ENCODE assay signal across 16 mouse cellular contexts in the genomic region with DNA sequence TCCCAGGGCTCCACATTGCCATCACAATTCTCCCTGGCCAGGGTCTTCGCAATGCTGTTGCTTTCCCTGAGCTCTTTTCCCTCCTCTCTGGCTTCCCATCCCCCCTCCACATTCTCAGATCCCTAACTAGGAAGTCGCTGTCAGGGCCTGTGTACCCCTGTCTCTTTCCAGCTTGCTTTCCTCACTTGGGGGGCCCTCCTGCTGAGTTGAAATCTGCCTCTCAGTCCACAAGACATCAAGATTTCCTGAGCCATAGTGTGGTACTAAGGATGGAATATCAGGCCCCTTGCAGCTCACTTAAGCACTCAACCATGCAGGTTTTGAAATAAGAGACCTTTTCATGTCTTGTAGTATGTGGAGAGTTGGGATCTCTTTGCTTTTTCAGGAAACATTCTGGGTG.
"Had no signal": no experiment of that assay in that cellular context is flagged by ENCODE, and none has a peak within 500 bp of the region (broad histone marks: within the 10 kb centered on the region; RNA-seq: fewer than 3 reads in every experiment).

No protein-coding gene starts in this region.

- H3K27me3 ChIP-seq: lung, embryonic 15.5 days; megakaryocyte, embryonic 14.5 days; midbrain, embryonic 13.5 days; midbrain, embryonic 15.5 days; neural tube, embryonic 12.5 days; stomach, embryonic 15.5 days had no signal

- H3K27ac ChIP-seq: lung, embryonic 15.5 days; macrophage; midbrain, embryonic 13.5 days; midbrain, embryonic 15.5 days; neural tube, embryonic 12.5 days; stomach, embryonic 15.5 days; stomach, postnatal 0 days had no signal

- H3K4me3 ChIP-seq: lung, embryonic 15.5 days; megakaryocyte, embryonic 14.5 days; midbrain, embryonic 13.5 days; midbrain, embryonic 15.5 days; neural tube, embryonic 12.5 days; stomach, embryonic 15.5 days had no signal

- ATAC-seq: lung, postnatal 0 days; midbrain, embryonic 13.5 days; midbrain, embryonic 15.5 days had no signal

- H3K9ac ChIP-seq: lung, embryonic 15.5 days; midbrain, embryonic 13.5 days; midbrain, embryonic 15.5 days; neural tube, embryonic 12.5 days; stomach, embryonic 15.5 days had no signal

- H3K4me2 ChIP-seq: lung, embryonic 15.5 days; midbrain, embryonic 13.5 days; midbrain, embryonic 15.5 days; neural tube, embryonic 12.5 days; stomach, embryonic 15.5 days had no signal

- H3K4me1 ChIP-seq: lung, embryonic 15.5 days; megakaryocyte, embryonic 14.5 days; midbrain, embryonic 13.5 days; midbrain, embryonic 15.5 days; stomach, embryonic 15.5 days had no signal

- H3K9me3 ChIP-seq: lung, embryonic 15.5 days; midbrain, embryonic 13.5 days; midbrain, embryonic 15.5 days; neural tube, embryonic 12.5 days; stomach, embryonic 15.5 days had no signal

- H3K36me3 ChIP-seq: lung, embryonic 15.5 days; midbrain, embryonic 13.5 days; midbrain, embryonic 15.5 days; neural tube, embryonic 12.5 days; stomach, embryonic 15.5 days had no signal

- DNase-seq: lung, adult 2 months; lung, postnatal 14 days; lung, postnatal 36 days; right cerebral cortex, postnatal 14 days; thymus, adult 2 months; thymus, postnatal 25 days; thymus, postnatal 4 days had no signal
